Mouse (Mus musculus): Measurements from ENCODE around the gene Kcng1. TPM values are rescaled to one million over a fixed set of nuclear protein-coding genes. Genes with fewer than 3 reads are reported as not detected.

The Kcng1 gene
- polyA plus RNA-seq, 1 experiment, result 0.03 TPM

DNA sequence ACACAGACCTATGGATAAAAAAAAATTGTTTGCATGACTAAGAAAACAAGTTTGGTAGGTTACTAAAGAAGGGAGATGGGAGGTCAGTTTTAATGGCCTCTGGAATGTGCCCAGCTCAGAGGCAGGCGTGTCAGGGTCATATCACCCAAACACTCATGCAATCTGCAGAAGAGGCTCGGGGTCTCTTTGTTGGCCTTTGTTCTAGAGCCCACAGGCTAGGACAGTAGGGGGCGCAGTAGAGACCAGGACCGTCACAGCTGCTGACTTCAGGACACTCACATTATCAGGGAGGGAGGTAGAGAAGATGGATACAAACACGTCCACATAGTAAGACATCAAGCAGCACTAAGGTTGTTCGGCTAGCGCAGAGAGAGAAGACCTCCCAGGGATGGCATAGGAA, 13.5 kb downstream of the Kcng1 start:
- H3K9me3 ChIP-seq, result peaks cover 15% of the 10 kb centered on the region
- H3K36me3 ChIP-seq (replicated peaks; ENCODE audit: low read length), result no peaks in the 10 kb centered on the region
- peaks cover 58% of the 10 kb centered on the region for H3K27me3 ChIP-seq (replicated peaks)
- H3K4me3 ChIP-seq (replicated peaks), result no peak overlapping the region
- no peak for TF ChIP-seq FLI1 (IDR thresholded peaks at IDR 0.05; ENCODE audit: low read length)
- no peak for TF ChIP-seq GATA1 (IDR thresholded peaks at IDR 0.05; ENCODE audit: borderline replicate concordance, low read length)
- peaks cover 26% of the 10 kb centered on the region for H3K4me1 ChIP-seq

DNA sequence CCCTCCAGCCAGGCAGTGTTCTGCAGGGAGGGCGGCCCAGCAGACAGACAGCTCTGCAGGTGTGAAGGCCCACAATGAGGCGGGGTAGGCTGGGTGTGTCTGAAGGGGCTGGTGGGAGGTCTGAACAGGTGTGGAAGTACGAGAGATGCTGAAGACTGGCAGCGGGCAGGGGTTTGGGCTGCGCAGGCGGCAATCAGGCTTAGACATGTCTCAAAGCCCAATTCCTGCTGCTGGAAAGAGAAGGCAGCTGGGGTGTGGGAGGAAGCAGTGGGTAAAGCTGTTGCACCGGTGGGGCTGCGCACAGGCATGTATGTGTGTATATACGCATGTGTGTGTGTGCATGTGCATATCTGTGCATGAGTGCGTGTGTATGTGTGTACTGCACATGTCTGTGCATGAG, 20.6 kb downstream of the Kcng1 start:
- no peaks in the 10 kb centered on the region for H3K36me3 ChIP-seq (replicated peaks; ENCODE audit: low read length)
- H3K27me3 ChIP-seq (replicated peaks), result peaks cover 50% of the 10 kb centered on the region
- H3K9me3 ChIP-seq, result peaks cover 10% of the 10 kb centered on the region; the same call in 1 of the 2 replicates
- no peak for TF ChIP-seq FLI1 (IDR thresholded peaks at IDR 0.05; ENCODE audit: low read length)
- peak overlapping the region; percentile 51 for H3K4me3 ChIP-seq (replicated peaks)
- peaks cover 66% of the 10 kb centered on the region for H3K4me1 ChIP-seq

DNA sequence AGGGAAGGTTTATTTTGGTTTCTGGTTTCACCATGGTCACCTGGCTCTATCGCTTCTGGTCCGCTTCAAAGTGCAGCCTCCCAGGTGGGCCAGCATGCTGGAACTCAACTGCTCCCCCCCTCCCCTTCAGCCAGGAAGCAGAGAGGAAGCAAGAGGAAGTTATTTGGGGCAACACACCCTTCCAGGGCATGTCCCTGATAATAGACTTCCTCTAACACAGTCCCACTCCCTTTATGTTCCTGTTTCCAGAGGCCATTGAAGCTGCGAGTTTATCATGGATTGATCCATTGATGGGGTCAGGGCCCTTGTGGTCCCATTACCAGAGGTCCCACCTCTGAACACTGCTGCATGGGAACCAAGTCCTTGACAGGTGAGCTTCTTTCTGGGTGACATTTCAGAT, 21.4 kb downstream of the Kcng1 start:
- TF ChIP-seq GATA1 (IDR thresholded peaks at IDR 0.05; ENCODE audit: borderline replicate concordance, low read length) (no peak), FLI1 (IDR thresholded peaks at IDR 0.05; ENCODE audit: low read length) (no peak)

DNA sequence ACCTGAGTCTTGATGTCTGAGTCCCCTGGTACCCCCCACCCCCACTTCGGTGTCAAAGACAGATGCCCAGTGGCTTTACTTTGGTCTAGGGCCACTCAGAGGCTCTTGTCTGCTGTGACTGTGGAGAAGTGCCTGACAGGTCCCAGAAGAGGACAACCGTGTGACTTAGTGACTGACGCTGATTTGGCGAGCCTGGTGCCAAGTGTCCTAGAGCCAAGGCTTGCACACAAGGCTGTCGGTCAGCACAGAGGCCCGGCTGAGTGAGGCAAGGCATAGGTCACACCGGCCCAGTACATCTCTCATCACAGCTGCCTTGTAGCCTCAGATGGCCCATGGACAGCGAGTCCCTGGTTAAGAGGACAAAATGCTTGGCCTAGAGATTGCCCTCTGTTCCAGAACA, 22.5 kb downstream of the Kcng1 start:
- H3K4me3 ChIP-seq (replicated peaks), result no peak overlapping the region
- peaks cover 76% of the 10 kb centered on the region for H3K4me1 ChIP-seq
- peaks cover 10% of the 10 kb centered on the region; the same call in 1 of the 2 replicates for H3K9me3 ChIP-seq
- TF ChIP-seq GATA1 (IDR thresholded peaks at IDR 0.05; ENCODE audit: borderline replicate concordance, low read length) (no peak), FLI1 (IDR thresholded peaks at IDR 0.05; ENCODE audit: low read length) (no peak)
- H3K36me3 ChIP-seq (replicated peaks; ENCODE audit: low read length), result no peaks in the 10 kb centered on the region
- H3K27me3 ChIP-seq (replicated peaks), result peaks cover 49% of the 10 kb centered on the region

More for the DNA sequence above, 21.4 kb downstream of the Kcng1 start:
- H3K36me3 ChIP-seq (replicated peaks; ENCODE audit: low read length), result no peaks in the 10 kb centered on the region
- peaks cover 10% of the 10 kb centered on the region; the same call in 1 of the 2 replicates for H3K9me3 ChIP-seq
- peaks cover 66% of the 10 kb centered on the region for H3K4me1 ChIP-seq
- peaks cover 51% of the 10 kb centered on the region for H3K27me3 ChIP-seq (replicated peaks)
- no peak overlapping the region for H3K4me3 ChIP-seq (replicated peaks)

DNA sequence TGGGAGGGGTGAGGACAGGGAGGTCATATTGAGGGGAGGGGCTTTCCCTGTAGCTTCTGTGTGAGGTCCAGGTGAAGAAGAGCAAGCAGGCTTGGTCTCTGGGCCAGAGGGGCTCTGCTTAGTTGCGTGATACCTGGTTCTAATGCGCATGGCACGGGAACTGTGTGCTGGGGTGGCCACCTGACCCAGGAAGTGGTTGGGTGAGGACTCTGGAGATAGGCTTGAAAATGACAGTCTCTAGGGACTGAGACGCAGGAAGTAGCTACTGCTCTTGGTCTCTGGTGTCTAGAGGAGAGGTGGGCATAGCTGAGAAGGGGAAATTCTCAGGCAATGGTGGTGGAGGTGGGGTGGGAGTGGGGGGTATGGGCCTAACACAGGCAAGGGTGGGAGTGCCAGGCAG, 24.3 kb downstream of the Kcng1 start:
- no peak for TF ChIP-seq GATA1 (IDR thresholded peaks at IDR 0.05; ENCODE audit: borderline replicate concordance, low read length)
- TF ChIP-seq FLI1 (IDR thresholded peaks at IDR 0.05; ENCODE audit: low read length), result no peak
- Histone ChIP-seq H3K27me3 (replicated peaks) (peaks cover 52% of the 10 kb centered on the region), H3K4me1 (peaks cover 85% of the 10 kb centered on the region), H3K36me3 (replicated peaks; ENCODE audit: low read length) (no peaks in the 10 kb centered on the region), H3K9me3 (peaks cover 7% of the 10 kb centered on the region; the same call in 1 of the 2 replicates), H3K4me3 (replicated peaks) (no peak overlapping the region)

DNA sequence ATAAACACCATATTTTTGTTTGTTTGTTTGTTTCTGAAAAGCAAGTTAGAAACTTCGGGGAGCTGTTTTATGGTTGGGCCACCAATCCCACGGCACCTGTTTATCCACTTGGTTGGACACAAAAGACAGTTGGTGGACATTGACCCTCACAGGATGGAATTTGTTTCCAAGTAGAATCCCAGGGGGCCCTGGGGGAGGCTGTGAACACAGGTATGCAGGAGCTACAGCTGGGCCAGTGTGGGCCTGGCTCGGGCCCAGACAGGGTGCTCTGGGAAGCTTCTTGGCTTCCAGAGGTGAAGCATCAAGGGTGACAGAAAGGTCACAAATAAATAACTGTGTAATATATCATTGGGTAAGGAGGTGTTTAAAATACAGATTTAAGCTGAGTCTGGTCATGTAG, 25.0 kb downstream of the Kcng1 start:
- Histone ChIP-seq H3K4me3 (replicated peaks) (no peak overlapping the region), H3K27me3 (replicated peaks) (peaks cover 52% of the 10 kb centered on the region), H3K36me3 (replicated peaks; ENCODE audit: low read length) (no peaks in the 10 kb centered on the region), H3K9me3 (peaks cover 7% of the 10 kb centered on the region; the same call in 1 of the 2 replicates), H3K4me1 (peaks cover 92% of the 10 kb centered on the region)
- TF ChIP-seq FLI1 (IDR thresholded peaks at IDR 0.05; ENCODE audit: low read length), result no peak
- TF ChIP-seq GATA1 (IDR thresholded peaks at IDR 0.05; ENCODE audit: borderline replicate concordance, low read length), result no peak

DNA sequence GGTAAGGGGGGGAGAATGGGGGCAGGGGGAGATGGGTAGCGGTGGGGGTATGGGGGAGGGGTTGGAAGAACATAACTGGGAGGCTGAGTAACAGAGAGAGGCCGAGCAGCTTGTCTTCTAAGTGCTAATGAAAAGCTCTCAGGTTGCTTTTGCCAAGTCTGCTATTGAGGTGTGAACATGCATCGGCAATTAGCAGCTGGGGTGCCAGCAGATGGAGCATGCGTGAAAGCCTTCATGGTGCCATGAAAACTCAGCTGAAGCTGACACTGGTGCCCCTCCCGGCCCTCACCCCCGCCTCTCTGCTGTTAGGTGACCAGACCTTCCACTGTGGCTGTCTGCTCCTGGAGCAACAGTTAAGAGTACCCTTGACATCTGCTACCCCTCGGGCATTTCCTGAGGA, 27.7 kb downstream of the Kcng1 start:
- Histone ChIP-seq H3K36me3 (replicated peaks; ENCODE audit: low read length) (no peaks in the 10 kb centered on the region), H3K4me1 (peaks cover 84% of the 10 kb centered on the region), H3K27me3 (replicated peaks) (peaks cover 36% of the 10 kb centered on the region), H3K9me3 (no peaks in the 10 kb centered on the region), H3K4me3 (replicated peaks) (peak overlapping the region; percentile 1)
- TF ChIP-seq FLI1 (IDR thresholded peaks at IDR 0.05; ENCODE audit: low read length) (no peak), GATA1 (IDR thresholded peaks at IDR 0.05; ENCODE audit: borderline replicate concordance, low read length) (no peak)

DNA sequence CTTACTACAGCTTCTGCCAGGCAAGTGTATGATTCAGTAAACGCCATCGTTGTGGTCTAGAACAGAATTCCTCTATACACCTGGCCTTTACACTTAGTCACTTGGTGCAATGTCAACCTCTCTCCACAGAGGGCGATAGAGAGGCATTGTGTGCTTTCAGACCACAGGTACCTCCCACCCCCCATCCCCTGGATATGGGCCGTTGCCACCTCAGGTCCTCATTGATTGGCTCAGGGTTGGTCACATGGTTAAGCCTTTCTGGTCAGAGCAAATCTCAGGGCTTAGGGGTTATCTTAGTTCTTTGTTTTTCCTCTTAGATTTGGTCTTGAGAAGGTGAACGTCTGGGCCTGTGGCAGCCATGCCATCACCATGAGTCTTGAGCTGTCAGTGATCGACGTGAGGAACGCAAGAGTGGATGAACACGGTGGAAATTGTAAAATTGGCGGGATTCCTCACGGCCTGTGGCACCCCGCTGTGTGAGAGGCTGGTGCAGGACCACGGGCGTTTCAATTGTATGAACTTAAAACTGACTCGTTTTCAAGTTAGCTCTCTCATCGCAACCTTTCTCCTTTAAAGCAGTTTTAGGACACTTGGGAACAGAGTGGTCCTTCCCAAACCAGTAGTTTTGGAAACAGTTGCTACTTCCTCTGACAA, 28.8 kb downstream of the Kcng1 start:
- peaks cover 86% of the 10 kb centered on the region for H3K4me1 ChIP-seq

DNA sequence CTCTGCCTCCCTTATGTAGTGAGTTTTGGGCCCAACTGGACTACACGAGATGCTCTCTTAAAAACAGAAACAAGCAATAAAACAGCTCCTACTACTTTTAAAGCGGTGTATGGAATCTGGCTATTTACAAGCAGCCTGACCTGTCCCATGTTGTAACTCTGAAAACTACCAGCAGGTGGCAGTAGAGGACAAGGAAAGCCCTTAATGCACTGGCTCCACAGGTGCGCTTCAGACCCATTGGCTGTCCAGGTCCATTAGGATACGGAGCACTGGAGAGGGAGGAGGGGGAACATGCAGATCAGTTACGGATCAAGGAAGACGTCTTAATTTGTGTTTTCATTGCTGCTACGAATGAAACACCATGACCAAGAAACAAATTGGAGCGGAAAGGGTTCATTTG, 31.3 kb downstream of the Kcng1 start:
- Histone ChIP-seq H3K36me3 (replicated peaks; ENCODE audit: low read length) (no peaks in the 10 kb centered on the region), H3K27me3 (replicated peaks) (peaks cover 54% of the 10 kb centered on the region), H3K9me3 (no peaks in the 10 kb centered on the region), H3K4me3 (replicated peaks) (no peak overlapping the region), H3K4me1 (peaks cover 62% of the 10 kb centered on the region)
- TF ChIP-seq GATA1 (IDR thresholded peaks at IDR 0.05; ENCODE audit: borderline replicate concordance, low read length) (no peak), FLI1 (IDR thresholded peaks at IDR 0.05; ENCODE audit: low read length) (no peak)

More for the DNA sequence above, 28.8 kb downstream of the Kcng1 start:
- Histone ChIP-seq H3K27me3 (replicated peaks) (peaks cover 37% of the 10 kb centered on the region), H3K36me3 (replicated peaks; ENCODE audit: low read length) (no peaks in the 10 kb centered on the region), H3K4me3 (replicated peaks) (no peak overlapping the region), H3K9me3 (no peaks in the 10 kb centered on the region)
- no peak for TF ChIP-seq FLI1 (IDR thresholded peaks at IDR 0.05; ENCODE audit: low read length)
- no peak for TF ChIP-seq GATA1 (IDR thresholded peaks at IDR 0.05; ENCODE audit: borderline replicate concordance, low read length)

DNA sequence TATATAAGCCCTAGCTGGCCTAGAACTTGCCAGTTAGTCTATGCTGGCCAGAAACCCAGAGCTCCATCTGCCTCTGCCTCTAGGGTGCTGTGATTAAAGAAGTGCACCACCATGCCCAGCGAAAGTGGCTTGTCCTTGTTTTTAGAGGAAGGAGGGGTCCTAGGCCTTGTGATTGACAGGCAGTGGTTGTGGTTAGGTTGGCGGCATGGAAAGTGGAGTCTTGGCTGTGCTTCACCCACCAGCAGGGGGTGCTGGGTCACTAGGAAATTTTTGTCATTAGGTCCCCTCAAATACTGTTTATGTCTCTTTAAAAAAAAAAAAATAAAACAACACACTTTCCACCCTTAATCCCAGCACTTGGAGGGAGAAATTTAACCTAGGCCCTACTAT, 32.7 kb downstream of the Kcng1 start:
- no peaks in the 10 kb centered on the region for H3K36me3 ChIP-seq (replicated peaks; ENCODE audit: low read length)
- peaks cover 61% of the 10 kb centered on the region for H3K27me3 ChIP-seq (replicated peaks)

More for the DNA sequence above, 32.7 kb downstream of the Kcng1 start:
- H3K9me3 ChIP-seq, result no peaks in the 10 kb centered on the region
- TF ChIP-seq FLI1 (IDR thresholded peaks at IDR 0.05; ENCODE audit: low read length), result no peak
- TF ChIP-seq GATA1 (IDR thresholded peaks at IDR 0.05; ENCODE audit: borderline replicate concordance, low read length), result no peak
- H3K4me3 ChIP-seq (replicated peaks), result no peak overlapping the region
- H3K4me1 ChIP-seq, result peaks cover 48% of the 10 kb centered on the region

Measured in megakaryocyte, embryonic 14.5 days (primary cell).